21 mouse cellular contexts compared by ENCODE assay signal in genomic region chr5:118688886-118689835, GRCm38 (mm10).
DNase-seq lines count a peak whose midpoint lies in the region; ATAC-seq and TF ChIP-seq lines count a peak whose summit lies in the region.
"Had no signal": no experiment of that assay in that cellular context is flagged by ENCODE, and none has a peak within 500 bp of the region (broad histone marks: within the 10 kb centered on the region; RNA-seq: fewer than 3 reads in every experiment).

No protein-coding gene starts in this region.

- no peak for TF ChIP-seq CTCF in hindbrain, postnatal 0 days (IDR thresholded peaks at IDR 0.05; ENCODE audit: low read depth)

- no peaks in the 10 kb centered on the region for H3K27me3 ChIP-seq in hindbrain, postnatal 0 days (ENCODE audit: insufficient read depth, low read length)
- H3K27me3 ChIP-seq: forebrain, embryonic 13.5 days; hindbrain, embryonic 15.5 days; limb, embryonic 12.5 days; Patski; stomach, embryonic 15.5 days had no signal

- intact Hi-C loops in left cerebral cortex, postnatal 4 days (cut with DNase I) = no loop called here

- ATAC-seq in frontal cortex, adult (ENCODE audit: low TSS enrichment) = 0 out of 2 replicates have a peak, but pooled peaks have one; percentile 38
- ATAC-seq in hindbrain, postnatal 0 days = no peak
- ATAC-seq: forebrain, embryonic 13.5 days; liver, postnatal 0 days; Patski had no signal

- H3K4me2 ChIP-seq in hindbrain, postnatal 0 days (ENCODE audit: low read depth, low read length) = no peak overlapping the region
- H3K4me2 ChIP-seq: forebrain, embryonic 13.5 days; hindbrain, embryonic 15.5 days; limb, embryonic 12.5 days; midbrain, embryonic 11.5 days; stomach, embryonic 15.5 days had no signal

- H3K9me3 ChIP-seq in hindbrain, postnatal 0 days (ENCODE audit: low read length) = no peaks in the 10 kb centered on the region
- H3K9me3 ChIP-seq: forebrain, embryonic 13.5 days; heart, embryonic 10.5 days; hindbrain, embryonic 15.5 days; limb, embryonic 12.5 days; stomach, embryonic 15.5 days had no signal

- no peak overlapping the region for H3K27ac ChIP-seq in hindbrain, postnatal 0 days
- H3K27ac ChIP-seq: forebrain, embryonic 13.5 days; heart, embryonic 10.5 days; hindbrain, embryonic 15.5 days; limb, embryonic 12.5 days; stomach, embryonic 15.5 days had no signal

- DNase-seq in frontal cortex, postnatal 14 days (ENCODE audit: low spot score in 2 of 2) = no peak
- peak; percentile 71 to 83 for DNase-seq in cerebellum, adult 18-20 months
- peak; percentile 59 for DNase-seq in fat pad, adult 2 months (ENCODE audit: extremely low read depth, low read depth, low spot score)
- DNase-seq in lung, postnatal 25 days (ENCODE audit: low spot score) = peak; percentile 51
- no peak for DNase-seq in layer of hippocampus, postnatal 14 days (ENCODE audit: low spot score in 2 of 2)
- no peak for DNase-seq in left cerebral cortex, postnatal 4 days
- no peak for DNase-seq in hindbrain, postnatal 0 days (ENCODE audit: low spot score)
- DNase-seq: kidney, adult 2 months; kidney, postnatal 4 days; liver, postnatal 0 days; retina, postnatal 1 day; thymus, postnatal 36 days had no signal

- WGBS in hindbrain, postnatal 0 days = 66% methylated on average over 15 of the region's 15 CpGs

- no peak overlapping the region for H3K4me3 ChIP-seq in hindbrain, postnatal 0 days (ENCODE audit: low read length)
- H3K4me3 ChIP-seq: forebrain, embryonic 13.5 days; heart, embryonic 10.5 days; hindbrain, embryonic 15.5 days; limb, embryonic 12.5 days; myocyte; stomach, embryonic 15.5 days had no signal

- H3K4me1 ChIP-seq in hindbrain, postnatal 0 days (ENCODE audit: insufficient read depth, low read length) = 0 out of 2 replicates have a peak, but pooled peaks cover 4% of the 10 kb centered on the region

- H3K9ac ChIP-seq in hindbrain, postnatal 0 days (replicated peaks; ENCODE audit: low read length) = no peak overlapping the region
- H3K9ac ChIP-seq: forebrain, embryonic 13.5 days; hindbrain, embryonic 15.5 days; limb, embryonic 12.5 days; liver, postnatal 0 days; stomach, embryonic 15.5 days had no signal

- no peaks in the 10 kb centered on the region for H3K36me3 ChIP-seq in hindbrain, postnatal 0 days (ENCODE audit: insufficient read depth, low read length)
- H3K36me3 ChIP-seq: heart, embryonic 10.5 days; hindbrain, embryonic 15.5 days; limb, embryonic 12.5 days; stomach, embryonic 15.5 days had no signal

Comparison
In these comparisons a context has a peak if more than half of its experiments do, and no peak if none do; other contexts are left out.
1. DNase-seq: peak in cerebellum, adult 18-20 months (2 of 2), fat pad, adult 2 months (single experiment) and lung, postnatal 25 days (single experiment); none in frontal cortex, postnatal 14 days (0 of 2), layer of hippocampus, postnatal 14 days (0 of 2), left cerebral cortex, postnatal 4 days (single experiment) and hindbrain, postnatal 0 days (single experiment).